Mouse (Mus musculus): ENCODE data around the gene Scamp1. TPM values are rescaled to one million over a fixed set of nuclear protein-coding genes. Genes with fewer than 3 reads are reported as not detected.

Gene Scamp1
- total and polyA plus RNA-seq, 2 experiments from 2014 or later: 106 to 137 TPM

GRCm38 (mm10) chr13:94173633-94174576 lies 111.8 kb downstream of the Scamp1 start:
- Histone ChIP-seq H3K4me2 (ENCODE audit: low read depth, low read length) (peak overlapping the region; percentile 96), H3K9me3 (ENCODE audit: low read length) (no peaks in the 10 kb centered on the region), H3K36me3 (ENCODE audit: insufficient read depth, low read length) (no peaks in the 10 kb centered on the region), H3K4me1 (ENCODE audit: insufficient read depth, low read length) (peaks cover 9% of the 10 kb centered on the region), H3K27me3 (ENCODE audit: insufficient read depth, low read length) (no peaks in the 10 kb centered on the region), H3K4me3 (ENCODE audit: low read length) (peak overlapping the region; percentile 52), H3K27ac (peak overlapping the region; percentile 63), H3K9ac (replicated peaks; ENCODE audit: low read length) (peak overlapping the region; percentile 61)
- peak; percentile 59 for DNase-seq (ENCODE audit: low spot score)
- TF ChIP-seq CTCF (IDR thresholded peaks at IDR 0.05; ENCODE audit: low read depth): no peak
- 5% methylated on average over 55 of the region's 55 CpGs for WGBS
- ATAC-seq: peak; percentile 34

DNA sequence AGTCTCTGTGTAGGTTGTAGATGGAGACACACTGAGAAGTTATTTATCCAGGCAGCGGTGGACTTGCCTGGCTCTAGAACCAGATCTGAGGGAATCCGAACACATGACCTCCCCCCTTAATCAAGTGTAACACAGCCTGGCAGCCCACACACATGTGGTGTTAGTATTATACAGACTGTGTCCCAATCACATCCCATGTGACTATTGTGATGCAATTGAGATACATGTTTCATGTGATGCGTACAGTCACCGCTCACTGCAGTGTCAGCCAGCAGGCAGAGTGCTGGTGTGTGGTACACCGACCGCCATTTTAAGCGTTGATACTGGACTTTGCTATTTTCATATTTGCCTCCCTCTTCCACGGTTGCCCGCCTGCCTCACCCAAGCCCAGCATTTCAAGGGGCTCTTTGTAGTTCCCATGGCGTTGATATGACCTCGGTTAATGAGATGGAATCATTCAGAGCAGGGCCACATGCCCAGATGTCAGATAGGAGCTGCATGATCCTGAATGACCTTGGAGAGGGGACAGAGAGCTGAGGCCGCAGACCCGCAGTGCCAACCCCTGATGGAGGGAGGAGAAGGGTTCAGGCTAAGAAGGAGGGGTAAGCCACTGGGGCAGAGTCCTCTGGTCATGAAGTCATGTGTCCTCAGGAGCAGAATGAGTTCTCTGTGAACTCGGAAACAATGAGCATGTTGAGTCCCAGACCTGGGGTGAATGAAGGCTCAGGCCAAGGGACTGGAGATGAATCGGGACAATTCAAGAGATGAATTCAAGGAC lies 112.9 kb downstream of the Scamp1 start:
- Histone ChIP-seq H3K9me3 (ENCODE audit: low read length) (no peaks in the 10 kb centered on the region), H3K27me3 (ENCODE audit: insufficient read depth, low read length) (no peaks in the 10 kb centered on the region), H3K4me3 (ENCODE audit: low read length) (no peak overlapping the region), H3K9ac (replicated peaks; ENCODE audit: low read length) (no peak overlapping the region), H3K27ac (no peak overlapping the region), H3K36me3 (ENCODE audit: insufficient read depth, low read length) (no peaks in the 10 kb centered on the region), H3K4me1 (ENCODE audit: insufficient read depth, low read length) (peaks cover 9% of the 10 kb centered on the region), H3K4me2 (ENCODE audit: low read depth, low read length) (no peak overlapping the region)
- no peak for TF ChIP-seq CTCF (IDR thresholded peaks at IDR 0.05; ENCODE audit: low read depth)
- 69% methylated on average over 15 of the region's 15 CpGs for WGBS
- DNase-seq (ENCODE audit: low spot score) (no peak), ATAC-seq (no peak)

DNA sequence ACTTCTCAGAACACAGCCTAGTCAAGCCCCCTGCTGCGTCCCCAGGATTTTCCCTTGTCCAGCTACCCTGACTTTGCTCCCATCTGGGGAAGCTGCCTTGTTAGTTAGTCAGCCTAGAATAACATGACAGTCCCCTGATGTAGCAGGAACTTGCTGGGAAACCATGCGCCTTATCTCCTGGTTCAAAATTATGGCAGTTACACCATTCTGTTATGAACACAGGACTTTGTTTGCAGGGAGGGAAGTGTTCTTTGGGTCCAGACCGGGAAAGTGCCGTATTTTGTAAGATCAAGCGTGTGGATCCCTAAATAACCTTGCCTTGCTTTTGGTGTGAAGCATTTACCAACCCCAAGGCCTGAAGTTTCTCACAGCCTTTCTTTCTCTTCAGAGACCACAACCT lies 114.0 kb downstream of the Scamp1 start:
- TF ChIP-seq CTCF (IDR thresholded peaks at IDR 0.05; ENCODE audit: low read depth): no peak
- ATAC-seq (no peak), DNase-seq (ENCODE audit: low spot score) (no peak)
- no peak overlapping the region for H3K4me2 ChIP-seq (ENCODE audit: low read depth, low read length)
- no peaks in the 10 kb centered on the region for H3K9me3 ChIP-seq (ENCODE audit: low read length)
- H3K36me3 ChIP-seq (ENCODE audit: insufficient read depth, low read length): no peaks in the 10 kb centered on the region
- WGBS: 66% methylated on average over 5 of the region's 5 CpGs
- H3K27ac ChIP-seq: no peak overlapping the region
- no peak overlapping the region for H3K9ac ChIP-seq (replicated peaks; ENCODE audit: low read length)
- peaks cover 9% of the 10 kb centered on the region for H3K4me1 ChIP-seq (ENCODE audit: insufficient read depth, low read length)
- no peak overlapping the region for H3K4me3 ChIP-seq (ENCODE audit: low read length)
- H3K27me3 ChIP-seq (ENCODE audit: insufficient read depth, low read length): no peaks in the 10 kb centered on the region

DNA sequence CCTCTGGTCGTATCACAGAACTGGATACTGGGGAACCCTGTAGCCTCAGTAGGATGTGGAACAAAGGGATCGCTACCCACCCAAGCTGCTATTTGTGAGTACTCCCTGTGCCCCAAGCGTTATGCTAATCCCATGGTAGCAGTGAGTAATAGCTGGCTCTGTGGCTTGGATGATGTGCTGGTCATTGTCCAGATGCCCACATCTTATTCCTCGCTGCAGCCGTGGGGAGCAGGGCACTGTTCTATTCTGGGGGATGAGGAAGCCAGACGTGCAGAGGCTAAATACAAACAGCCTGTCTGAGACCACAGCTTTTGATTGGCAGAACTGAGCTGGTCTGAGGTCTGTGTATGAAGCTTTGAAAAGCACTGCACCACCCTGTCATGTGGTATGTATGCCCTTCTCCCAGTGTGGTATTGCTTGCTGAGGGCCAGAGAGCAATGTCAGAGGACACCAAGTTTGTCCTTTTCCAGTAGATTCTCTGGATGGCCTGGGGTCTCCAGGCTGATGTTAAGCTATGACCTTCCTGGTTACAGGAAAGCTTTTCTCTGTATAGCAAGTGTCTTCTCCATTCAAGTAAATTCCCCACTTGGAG lies 116.2 kb downstream of the Scamp1 start:
- no peaks in the 10 kb centered on the region for H3K27me3 ChIP-seq (ENCODE audit: insufficient read depth, low read length)
- DNase-seq (ENCODE audit: low spot score): no peak
- H3K4me2 ChIP-seq (ENCODE audit: low read depth, low read length): no peak overlapping the region
- H3K9ac ChIP-seq (replicated peaks; ENCODE audit: low read length): no peak overlapping the region
- no peak for TF ChIP-seq CTCF (IDR thresholded peaks at IDR 0.05; ENCODE audit: low read depth)
- H3K4me1 ChIP-seq (ENCODE audit: insufficient read depth, low read length): peaks cover 7% of the 10 kb centered on the region
- no peaks in the 10 kb centered on the region for H3K36me3 ChIP-seq (ENCODE audit: insufficient read depth, low read length)
- WGBS: 49% methylated on average over 6 of the region's 6 CpGs
- no peak for ATAC-seq
- no peaks in the 10 kb centered on the region for H3K9me3 ChIP-seq (ENCODE audit: low read length)
- H3K27ac ChIP-seq: no peak overlapping the region
- H3K4me3 ChIP-seq (ENCODE audit: low read length): no peak overlapping the region

- Histone ChIP-seq H3K4me1 (ENCODE audit: insufficient read depth, low read length) (0 out of 2 replicates have a peak, but pooled peaks cover 2% of the 10 kb centered on the region), H3K27ac (no peak overlapping the region), H3K4me2 (ENCODE audit: low read depth, low read length) (no peak overlapping the region), H3K9me3 (ENCODE audit: low read length) (no peaks in the 10 kb centered on the region), H3K27me3 (ENCODE audit: insufficient read depth, low read length) (no peaks in the 10 kb centered on the region), H3K36me3 (ENCODE audit: insufficient read depth, low read length) (no peaks in the 10 kb centered on the region), H3K9ac (replicated peaks; ENCODE audit: low read length) (no peak overlapping the region), H3K4me3 (ENCODE audit: low read length) (no peak overlapping the region)
- 82% methylated on average over 5 of the region's 5 CpGs for WGBS
- TF ChIP-seq CTCF (IDR thresholded peaks at IDR 0.05; ENCODE audit: low read depth): no peak
- ATAC-seq: no peak
- no peak for DNase-seq (ENCODE audit: low spot score)
Observed at GRCm38 (mm10) chr13:94168319-94168718, 117.3 kb downstream of the Scamp1 start.

DNA sequence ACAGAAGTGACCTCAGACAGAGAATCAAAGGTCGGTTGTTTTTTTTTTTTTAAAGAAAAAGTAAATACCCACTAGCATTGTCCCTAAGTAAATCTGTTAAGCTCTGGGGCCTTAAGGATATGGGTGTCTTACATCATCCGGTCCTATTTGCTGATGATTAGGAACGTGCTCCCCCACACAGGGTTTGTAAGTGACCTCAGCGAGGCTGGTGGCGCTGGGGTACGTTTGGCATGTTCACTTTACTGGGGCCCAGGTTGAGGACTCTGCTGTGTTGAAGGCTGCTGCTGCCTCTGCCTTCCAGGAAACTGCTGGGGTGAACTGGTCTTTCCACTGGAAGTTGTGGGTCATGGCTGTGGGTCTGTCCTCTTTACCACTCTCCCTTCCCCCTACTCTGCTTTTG lies 121.2 kb downstream of the Scamp1 start:
- WGBS: 84% methylated on average over 6 of the region's 6 CpGs
- no peaks in the 10 kb centered on the region for H3K27me3 ChIP-seq (ENCODE audit: insufficient read depth, low read length)
- 0 out of 2 replicates have a peak, but pooled peaks cover 2% of the 10 kb centered on the region for H3K4me1 ChIP-seq (ENCODE audit: insufficient read depth, low read length)
- no peak overlapping the region for H3K27ac ChIP-seq
- TF ChIP-seq CTCF (IDR thresholded peaks at IDR 0.05; ENCODE audit: low read depth): no peak
- H3K9ac ChIP-seq (replicated peaks; ENCODE audit: low read length): no peak overlapping the region
- H3K36me3 ChIP-seq (ENCODE audit: insufficient read depth, low read length): no peaks in the 10 kb centered on the region
- DNase-seq (ENCODE audit: low spot score): no peak
- H3K9me3 ChIP-seq (ENCODE audit: low read length): no peaks in the 10 kb centered on the region
- H3K4me3 ChIP-seq (ENCODE audit: low read length): no peak overlapping the region
- no peak for ATAC-seq
- H3K4me2 ChIP-seq (ENCODE audit: low read depth, low read length): no peak overlapping the region
